Mouse (Mus musculus): ENCODE data around the gene Il6st. TPM values are rescaled to one million over a fixed set of nuclear protein-coding genes. Genes with fewer than 3 reads are reported as not detected.
A peak's percentile ranks its signal among the peaks of the same experiment; 100 is the strongest.

Il6st gene
- polyA plus RNA-seq, 1 experiment from 2014 or later, result 4.3 TPM

GRCm38 (mm10) chr13:112427521-112427920 is 36.3 kb upstream of the Il6st start:
- Histone ChIP-seq H3K27ac (no peak overlapping the region), H3K4me3 (replicated peaks) (no peak overlapping the region), H3K4me2 (no peak overlapping the region), H3K9ac (no peak overlapping the region), H3K36me3 (no peaks in the 10 kb centered on the region), H3K27me3 (no peaks in the 10 kb centered on the region), H3K4me1 (replicated peaks) (peaks cover 7% of the 10 kb centered on the region; the same call in 1 of the 2 replicates), H3K9me3 (replicated peaks) (no peaks in the 10 kb centered on the region)
- ATAC-seq (ENCODE audit: low read depth), result no peak
- WGBS (ENCODE audit: insufficient replicate concordance), result 66% methylated on average over 14 of the region's 15 CpGs
- DNase-seq, result no peak

- H3K27ac ChIP-seq, result no peak overlapping the region
Observed at GRCm38 (mm10) chr13:112433271-112433670, 30.6 kb upstream of the Il6st start.

GRCm38 (mm10) chr13:112435241-112436075 is 28.4 kb upstream of the Il6st start:
- Histone ChIP-seq H3K4me1 (replicated peaks) (peaks cover 14% of the 10 kb centered on the region), H3K4me3 (replicated peaks) (no peak overlapping the region), H3K9ac (no peak overlapping the region), H3K9me3 (replicated peaks) (no peaks in the 10 kb centered on the region), H3K36me3 (no peaks in the 10 kb centered on the region), H3K4me2 (no peak overlapping the region), H3K27me3 (peaks cover 12% of the 10 kb centered on the region; the same call in 1 of the 2 replicates), H3K27ac (no peak overlapping the region)
- no peak for DNase-seq
- WGBS (ENCODE audit: insufficient replicate concordance), result 29% methylated on average over 8 of the region's 8 CpGs
- ATAC-seq (ENCODE audit: low read depth), result no peak

More at GRCm38 (mm10) chr13:112433271-112433670, 30.6 kb upstream of the Il6st start:
- ATAC-seq (ENCODE audit: low read depth), result no peak
- H3K27me3 ChIP-seq, result no peaks in the 10 kb centered on the region
- H3K4me1 ChIP-seq (replicated peaks), result peaks cover 4% of the 10 kb centered on the region; the same call in 1 of the 2 replicates
- DNase-seq, result no peak
- H3K9ac ChIP-seq, result no peak overlapping the region
- no peak overlapping the region for H3K4me2 ChIP-seq
- no peaks in the 10 kb centered on the region for H3K36me3 ChIP-seq
- H3K9me3 ChIP-seq (replicated peaks), result no peaks in the 10 kb centered on the region
- no peak overlapping the region for H3K4me3 ChIP-seq (replicated peaks)
- 16% methylated on average over 5 of the region's 5 CpGs for WGBS (ENCODE audit: insufficient replicate concordance)

- Histone ChIP-seq H3K9ac (no peak overlapping the region), H3K4me2 (no peak overlapping the region), H3K27ac (no peak overlapping the region), H3K36me3 (no peaks in the 10 kb centered on the region), H3K4me1 (replicated peaks) (peaks cover 14% of the 10 kb centered on the region), H3K9me3 (replicated peaks) (no peaks in the 10 kb centered on the region), H3K4me3 (replicated peaks) (no peak overlapping the region), H3K27me3 (peaks cover 12% of the 10 kb centered on the region; the same call in 1 of the 2 replicates)
- DNase-seq, result no peak
- WGBS (ENCODE audit: insufficient replicate concordance), result 65% methylated on average over 7 of the region's 7 CpGs
- no peak for ATAC-seq (ENCODE audit: low read depth)
Observed at GRCm38 (mm10) chr13:112436288-112436687, 27.6 kb upstream of the Il6st start.

GRCm38 (mm10) chr13:112438001-112438868 is 25.6 kb upstream of the Il6st start:
- peaks cover 12% of the 10 kb centered on the region; the same call in 1 of the 2 replicates for H3K27me3 ChIP-seq
- H3K27ac ChIP-seq, result no peak overlapping the region
- no peaks in the 10 kb centered on the region for H3K9me3 ChIP-seq (replicated peaks)
- H3K4me2 ChIP-seq, result no peak overlapping the region
- no peak overlapping the region for H3K4me3 ChIP-seq (replicated peaks)
- H3K4me1 ChIP-seq (replicated peaks), result peaks cover 14% of the 10 kb centered on the region
- WGBS (ENCODE audit: insufficient replicate concordance), result 64% methylated on average over 21 of the region's 21 CpGs
- ATAC-seq (ENCODE audit: low read depth), result no peak
- no peak overlapping the region for H3K9ac ChIP-seq
- DNase-seq, result no peak
- no peaks in the 10 kb centered on the region for H3K36me3 ChIP-seq

GRCm38 (mm10) chr13:112439105-112439818 is 24.6 kb upstream of the Il6st start:
- ATAC-seq (ENCODE audit: low read depth) (0 out of 2 replicates have a peak, but pooled peaks have one; percentile 43), DNase-seq (no peak)
- H3K4me1 ChIP-seq (replicated peaks), result peaks cover 14% of the 10 kb centered on the region
- peak overlapping the region; percentile 50 for H3K27ac ChIP-seq
- H3K9ac ChIP-seq, result no peak overlapping the region
- H3K27me3 ChIP-seq, result peaks cover 12% of the 10 kb centered on the region; the same call in 1 of the 2 replicates
- no peak overlapping the region for H3K4me3 ChIP-seq (replicated peaks)
- H3K4me2 ChIP-seq, result peak overlapping the region; percentile 31
- no peaks in the 10 kb centered on the region for H3K9me3 ChIP-seq (replicated peaks)
- 10% methylated on average over 15 of the region's 15 CpGs for WGBS (ENCODE audit: insufficient replicate concordance)
- no peaks in the 10 kb centered on the region for H3K36me3 ChIP-seq

- H3K9ac ChIP-seq, result no peak overlapping the region
- H3K4me2 ChIP-seq, result peak overlapping the region; percentile 31
- 5% methylated on average over 9 of the region's 9 CpGs for WGBS (ENCODE audit: insufficient replicate concordance)
- 0 out of 2 replicates have a peak overlapping the region, but pooled peaks have one; percentile 23 for H3K27ac ChIP-seq
- H3K9me3 ChIP-seq (replicated peaks), result no peaks in the 10 kb centered on the region
- H3K4me3 ChIP-seq (replicated peaks), result no peak overlapping the region
- H3K36me3 ChIP-seq, result no peaks in the 10 kb centered on the region
- DNase-seq, result peak; percentile 50
- peaks cover 14% of the 10 kb centered on the region for H3K4me1 ChIP-seq (replicated peaks)
- ATAC-seq (ENCODE audit: low read depth), result peak; percentile 50; the same call in 1 of the 2 replicates
- H3K27me3 ChIP-seq, result peaks cover 12% of the 10 kb centered on the region; the same call in 1 of the 2 replicates
Observed at GRCm38 (mm10) chr13:112439917-112440361, 23.9 kb upstream of the Il6st start.

- no peaks in the 10 kb centered on the region for H3K9me3 ChIP-seq (replicated peaks)
- H3K9ac ChIP-seq, result no peak overlapping the region
- DNase-seq (no peak), ATAC-seq (ENCODE audit: low read depth) (no peak)
- H3K27ac ChIP-seq, result no peak overlapping the region
- WGBS (ENCODE audit: insufficient replicate concordance), result 35% methylated on average over 8 of the region's 8 CpGs
- no peak overlapping the region for H3K4me3 ChIP-seq (replicated peaks)
- peaks cover 12% of the 10 kb centered on the region; the same call in 1 of the 2 replicates for H3K27me3 ChIP-seq
- H3K36me3 ChIP-seq, result no peaks in the 10 kb centered on the region
- H3K4me1 ChIP-seq (replicated peaks), result peaks cover 14% of the 10 kb centered on the region
- no peak overlapping the region for H3K4me2 ChIP-seq
Observed at GRCm38 (mm10) chr13:112440668-112441067, 23.2 kb upstream of the Il6st start.

- no peak for ATAC-seq (ENCODE audit: low read depth)
- DNase-seq, result no peak
- H3K9ac ChIP-seq, result no peak overlapping the region
- no peaks in the 10 kb centered on the region for H3K9me3 ChIP-seq (replicated peaks)
- peaks cover 13% of the 10 kb centered on the region for H3K4me1 ChIP-seq (replicated peaks)
- no peak overlapping the region for H3K4me3 ChIP-seq (replicated peaks)
- H3K36me3 ChIP-seq, result no peaks in the 10 kb centered on the region
- no peak overlapping the region for H3K27ac ChIP-seq
- H3K4me2 ChIP-seq, result no peak overlapping the region
- 50% methylated on average over 7 of the region's 7 CpGs for WGBS (ENCODE audit: insufficient replicate concordance)
- peaks cover 12% of the 10 kb centered on the region; the same call in 1 of the 2 replicates for H3K27me3 ChIP-seq
Observed at GRCm38 (mm10) chr13:112442867-112443529, 20.9 kb upstream of the Il6st start.

GRCm38 (mm10) chr13:112447108-112447665 is 16.7 kb upstream of the Il6st start:
- DNase-seq (no peak), ATAC-seq (ENCODE audit: low read depth) (no peak)
- WGBS (ENCODE audit: insufficient replicate concordance), result 67% methylated on average over 8 of the region's 8 CpGs

More at GRCm38 (mm10) chr13:112447108-112447665, 16.7 kb upstream of the Il6st start:
- Histone ChIP-seq H3K27ac (no peak overlapping the region), H3K9ac (no peak overlapping the region), H3K27me3 (no peaks in the 10 kb centered on the region), H3K4me2 (no peak overlapping the region), H3K36me3 (no peaks in the 10 kb centered on the region), H3K9me3 (replicated peaks) (no peaks in the 10 kb centered on the region), H3K4me3 (replicated peaks) (no peak overlapping the region), H3K4me1 (replicated peaks) (no peaks in the 10 kb centered on the region)
